Mouse (Mus musculus) limb, embryonic 14.5 days (tissue): ENCODE results near the gene Olfr905. TPM values are rescaled to one million over a fixed set of nuclear protein-coding genes. Genes with fewer than 3 reads are reported as not detected.

ENCODE experiments used
- ATAC-seq: fragments of 200-750 bp; cut with Nextera tagmentation; 2 replicates; pipeline ENCODE4 v1.8.0; 2017; ENCODE audit warnings: low read depth, moderate number of reproducible peaks, moderate TSS enrichment; ENCODE audit not compliant: low FRiP score
- DNase-seq: peaks from one replicate; pipeline ENCODE4 v3.0.0-alpha.2; 2015; ENCODE audit warnings: low spot score
- H3K27ac ChIP-seq: fragments of 300-500 bp; sonication (generic); replicated peaks from 2 replicates; pipeline ENCODE4 v1.5.1; 2014; ENCODE audit warnings: low read depth, mild to moderate bottlenecking, low read length, moderate library complexity, mixed read lengths
- H3K27me3 ChIP-seq: fragments of 300-500 bp; sonication (generic); 2 replicates; pipeline ENCODE4 v1.6.1; 2014; ENCODE audit warnings: low read length, mixed read lengths; ENCODE audit not compliant: control insufficient read depth, insufficient read depth
- H3K36me3 ChIP-seq: fragments of 300-500 bp; sonication (generic); 2 replicates; pipeline ENCODE4 v1.6.1; 2014; ENCODE audit warnings: mild to moderate bottlenecking, low read length, moderate library complexity, mixed read lengths; ENCODE audit not compliant: control insufficient read depth, insufficient read depth
- H3K4me1 ChIP-seq: fragments of 300-500 bp; sonication (generic); 2 replicates; pipeline ENCODE4 v1.6.1; 2014; ENCODE audit warnings: antibody characterized with exemption, low read length, mixed read lengths; ENCODE audit not compliant: control insufficient read depth, insufficient read depth
- H3K4me2 ChIP-seq: fragments of 300-500 bp; sonication (generic); replicated peaks from 2 replicates; pipeline ENCODE4 v1.6.1; 2014; ENCODE audit warnings: low read depth, mild to moderate bottlenecking, low read length, moderate library complexity; ENCODE audit not compliant: severe bottlenecking
- H3K4me3 ChIP-seq: fragments of 300-500 bp; sonication (generic); replicated peaks from 2 replicates; pipeline ENCODE4 v1.5.1; 2014; ENCODE audit warnings: low read length
- H3K9ac ChIP-seq: fragments of 300-500 bp; sonication (generic); 2 replicates; pipeline ENCODE4 v1.6.1; 2014; ENCODE audit warnings: mild to moderate bottlenecking, low read depth, low read length, moderate library complexity; ENCODE audit not compliant: severe bottlenecking
- H3K9me3 ChIP-seq: fragments of 300-500 bp; sonication (generic); 2 replicates; pipeline ENCODE4 v1.6.1; 2016; ENCODE audit warnings: low read length; ENCODE audit not compliant: control insufficient read depth
- POLR2A ChIP-seq: fragments of 200-500 bp; IDR thresholded peaks from 2 replicates; pipeline ENCODE4 v1.8.0; 2012; ENCODE audit warnings: inconsistent platforms, mild to moderate bottlenecking, moderate library complexity, borderline replicate concordance; ENCODE audit not compliant: insufficient read depth, insufficient read length; ENCODE audit errors: extremely low read depth
- WGBS: fragments of 180-500 bp; shearing (Covaris S2); extraction: QIAGEN DNeasy Blood & Tissue Kit; methylation state at CpG from one replicate; pipeline ENCODE4 v1.1.7; 2014; 5-methylcytosine and 5-hydroxymethylcytosine counted together
- polyA plus RNA-seq, 2 experiments: library from polyadenylated mRNA; depleted of rRNA in 1 of 2; stranded (reverse) in 1 of 2; unstranded in 1 of 2; fragments of >200 nt; fragmentation: Nextera tagmentation in 1 of 2; extraction: Ambion mirVana in 1 of 2; gene quantifications; 2 replicates each; pipeline versions ENCODE4 v1.2.1 to v1.2.3; 2012 to 2014

The Olfr905 gene
- polyA plus RNA-seq, 2 experiments, result not detected

- Histone ChIP-seq H3K4me3 (no peak within 1 kb of the TSS), H3K27me3 (no peaks in the 10 kb centered on the region), H3K9ac (no peak within 1 kb of the TSS), H3K9me3 (no peaks in the 10 kb centered on the region), H3K27ac (no peak within 1 kb of the TSS), H3K36me3 (no peaks in the 10 kb centered on the region), H3K4me1 (no peaks in the 10 kb centered on the region), H3K4me2 (no peak within 1 kb of the TSS)
- no peak for TF ChIP-seq POLR2A
- DNase-seq, result no peak
- WGBS, result 84% methylated on average over 3 of the region's 3 CpGs
- no peak for ATAC-seq
Measured at GRCm38 (mm10) chr9:38486785-38487184, 15.9 kb downstream of the Olfr905 start, which contains the start of gene Olfr906. Gene Olfr906, plus strand, starts transcription at chr9:38487085.

- Histone ChIP-seq H3K4me3 (no peak within 1 kb of the TSS), H3K27ac (no peak within 1 kb of the TSS), H3K9me3 (no peaks in the 10 kb centered on the region), H3K27me3 (no peaks in the 10 kb centered on the region), H3K4me1 (no peaks in the 10 kb centered on the region), H3K4me2 (no peak within 1 kb of the TSS), H3K9ac (no peak within 1 kb of the TSS), H3K36me3 (no peaks in the 10 kb centered on the region)
- WGBS, result 82% methylated on average over 2 of the region's 2 CpGs
- ATAC-seq (no peak), DNase-seq (no peak)
- TF ChIP-seq POLR2A, result no peak
Measured at GRCm38 (mm10) chr9:38495501-38495900, 24.6 kb downstream of the Olfr905 start, which contains the start of gene Olfr907. Gene Olfr907, plus strand, starts transcription at chr9:38495801.

GRCm38 (mm10) chr9:38512353-38512752 is 41.4 kb downstream of the Olfr905 start:
- no peaks in the 10 kb centered on the region for H3K9me3 ChIP-seq
- 59% methylated on average over 2 of the region's 2 CpGs for WGBS
- TF ChIP-seq POLR2A, result no peak

GRCm38 (mm10) chr9:38521280-38521679 is 50.4 kb downstream of the Olfr905 start, which contains the start of gene Olfr911-ps1:
Gene Olfr911-ps1, plus strand, starts transcription at chr9:38521580.
- Histone ChIP-seq H3K4me3 (no peak within 1 kb of the TSS), H3K36me3 (no peaks in the 10 kb centered on the region), H3K9ac (no peak within 1 kb of the TSS), H3K27ac (no peak within 1 kb of the TSS), H3K4me1 (no peaks in the 10 kb centered on the region), H3K27me3 (no peaks in the 10 kb centered on the region), H3K9me3 (no peaks in the 10 kb centered on the region), H3K4me2 (no peak within 1 kb of the TSS)
- no peak for DNase-seq
- no peak for TF ChIP-seq POLR2A
- WGBS, result 76% methylated on average over 1 of the region's 1 CpGs
- no peak for ATAC-seq

More at GRCm38 (mm10) chr9:38512353-38512752, 41.4 kb downstream of the Olfr905 start:
- Histone ChIP-seq H3K4me3 (no peak overlapping the region), H3K9ac (no peak overlapping the region), H3K27ac (no peak overlapping the region), H3K36me3 (no peaks in the 10 kb centered on the region), H3K4me2 (no peak overlapping the region), H3K27me3 (no peaks in the 10 kb centered on the region), H3K4me1 (no peaks in the 10 kb centered on the region)
- ATAC-seq (no peak), DNase-seq (no peak)

Other genes starting within 250 kb of the Olfr905 start
- gene Olfr143, start 218.3 kb upstream of the Olfr905 start, polyA plus RNA-seq (2012; rRNA removed), result 0.03 and 0.04 TPM in 2 replicates
- gene Olfr143, start 218.3 kb upstream of the Olfr905 start, polyA plus RNA-seq (2014; fragmentation: Nextera tagmentation; extraction: Ambion mirVana), result not detected in 2 replicates
- gene Olfr895, start 203.3 kb upstream of the Olfr905 start, polyA plus RNA-seq (2012; rRNA removed), result 0.09 TPM in 1 of 2 replicates, not detected in the other
- not detected in 2 replicates for gene Olfr895, start 203.3 kb upstream of the Olfr905 start, polyA plus RNA-seq (2014; fragmentation: Nextera tagmentation; extraction: Ambion mirVana)
- gene Olfr896-ps1, start 180.0 kb upstream of the Olfr905 start, polyA plus RNA-seq (2012; rRNA removed), result not detected in 2 replicates
- not detected in 2 replicates for gene Olfr896-ps1, start 180.0 kb upstream of the Olfr905 start, polyA plus RNA-seq (2014; fragmentation: Nextera tagmentation; extraction: Ambion mirVana)
- gene Olfr25, start 142.0 kb upstream of the Olfr905 start, polyA plus RNA-seq (2012; rRNA removed), result not detected in 2 replicates
- gene Olfr25, start 142.0 kb upstream of the Olfr905 start, polyA plus RNA-seq (2014; fragmentation: Nextera tagmentation; extraction: Ambion mirVana), result not detected in 2 replicates
- gene Olfr898, start 122.7 kb upstream of the Olfr905 start, polyA plus RNA-seq (2012; rRNA removed), result not detected in 2 replicates
- not detected in 2 replicates for gene Olfr898, start 122.7 kb upstream of the Olfr905 start, polyA plus RNA-seq (2014; fragmentation: Nextera tagmentation; extraction: Ambion mirVana)
- gene Olfr250, start 104.2 kb upstream of the Olfr905 start, polyA plus RNA-seq (2012; rRNA removed), result not detected in 2 replicates
- gene Olfr250, start 104.2 kb upstream of the Olfr905 start, polyA plus RNA-seq (2014; fragmentation: Nextera tagmentation; extraction: Ambion mirVana), result not detected in 2 replicates
- gene Olfr251, start 94.0 kb upstream of the Olfr905 start, polyA plus RNA-seq (2012; rRNA removed), result not detected in 2 replicates
- not detected in 2 replicates for gene Olfr251, start 94.0 kb upstream of the Olfr905 start, polyA plus RNA-seq (2014; fragmentation: Nextera tagmentation; extraction: Ambion mirVana)
- gene Olfr147, start 69.4 kb upstream of the Olfr905 start, polyA plus RNA-seq (2012; rRNA removed), result not detected in 2 replicates
- gene Olfr147, start 69.4 kb upstream of the Olfr905 start, polyA plus RNA-seq (2014; fragmentation: Nextera tagmentation; extraction: Ambion mirVana), result not detected in 2 replicates
- not detected in 2 replicates for gene Olfr901, start 41.7 kb upstream of the Olfr905 start, polyA plus RNA-seq (2012; rRNA removed)
- not detected in 2 replicates for gene Olfr901, start 41.7 kb upstream of the Olfr905 start, polyA plus RNA-seq (2014; fragmentation: Nextera tagmentation; extraction: Ambion mirVana)
- gene Olfr902, start 23.5 kb upstream of the Olfr905 start, polyA plus RNA-seq (2012; rRNA removed), result not detected in 2 replicates
- gene Olfr902, start 23.5 kb upstream of the Olfr905 start, polyA plus RNA-seq (2014; fragmentation: Nextera tagmentation; extraction: Ambion mirVana), result not detected in 2 replicates
- not detected in 2 replicates for gene Olfr904, start 8.0 kb upstream of the Olfr905 start, polyA plus RNA-seq (2012; rRNA removed)
- gene Olfr904, start 8.0 kb upstream of the Olfr905 start, polyA plus RNA-seq (2014; fragmentation: Nextera tagmentation; extraction: Ambion mirVana), result not detected in 2 replicates
- gene Olfr906, start 16.0 kb downstream of the Olfr905 start, polyA plus RNA-seq (2012; rRNA removed), result not detected in 2 replicates
- gene Olfr906, start 16.0 kb downstream of the Olfr905 start, polyA plus RNA-seq (2014; fragmentation: Nextera tagmentation; extraction: Ambion mirVana), result not detected in 2 replicates
- not detected in 2 replicates for gene Olfr907, start 24.7 kb downstream of the Olfr905 start, polyA plus RNA-seq (2012; rRNA removed)
- gene Olfr907, start 24.7 kb downstream of the Olfr905 start, polyA plus RNA-seq (2014; fragmentation: Nextera tagmentation; extraction: Ambion mirVana), result not detected in 2 replicates
- gene Olfr911-ps1, start 50.5 kb downstream of the Olfr905 start, polyA plus RNA-seq (2012; rRNA removed), result not detected in 2 replicates
- gene Olfr911-ps1, start 50.5 kb downstream of the Olfr905 start, polyA plus RNA-seq (2014; fragmentation: Nextera tagmentation; extraction: Ambion mirVana), result not detected in 2 replicates
- gene Olfr910, start 66.7 kb downstream of the Olfr905 start, polyA plus RNA-seq (2012; rRNA removed), result not detected in 2 replicates
- not detected in 2 replicates for gene Olfr910, start 66.7 kb downstream of the Olfr905 start, polyA plus RNA-seq (2014; fragmentation: Nextera tagmentation; extraction: Ambion mirVana)
- not detected in 2 replicates for gene Olfr912, start 109.1 kb downstream of the Olfr905 start, polyA plus RNA-seq (2012; rRNA removed)
- gene Olfr912, start 109.1 kb downstream of the Olfr905 start, polyA plus RNA-seq (2014; fragmentation: Nextera tagmentation; extraction: Ambion mirVana), result not detected in 2 replicates
- not detected in 2 replicates for gene Olfr913, start 121.7 kb downstream of the Olfr905 start, polyA plus RNA-seq (2012; rRNA removed)
- gene Olfr913, start 121.7 kb downstream of the Olfr905 start, polyA plus RNA-seq (2014; fragmentation: Nextera tagmentation; extraction: Ambion mirVana), result not detected in 2 replicates
- gene Olfr914, start 134.0 kb downstream of the Olfr905 start, polyA plus RNA-seq (2012; rRNA removed), result not detected in 2 replicates
- gene Olfr914, start 134.0 kb downstream of the Olfr905 start, polyA plus RNA-seq (2014; fragmentation: Nextera tagmentation; extraction: Ambion mirVana), result not detected in 2 replicates
- not detected in 2 replicates for gene Olfr916, start 188.8 kb downstream of the Olfr905 start, polyA plus RNA-seq (2012; rRNA removed)
- not detected in 2 replicates for gene Olfr916, start 188.8 kb downstream of the Olfr905 start, polyA plus RNA-seq (2014; fragmentation: Nextera tagmentation; extraction: Ambion mirVana)
- gene Olfr917, start 194.7 kb downstream of the Olfr905 start, polyA plus RNA-seq (2012; rRNA removed), result not detected in 2 replicates
- gene Olfr917, start 194.7 kb downstream of the Olfr905 start, polyA plus RNA-seq (2014; fragmentation: Nextera tagmentation; extraction: Ambion mirVana), result not detected in 2 replicates
- gene Olfr918, start 203.5 kb downstream of the Olfr905 start, polyA plus RNA-seq (2012; rRNA removed), result not detected in 2 replicates
- not detected in 2 replicates for gene Olfr918, start 203.5 kb downstream of the Olfr905 start, polyA plus RNA-seq (2014; fragmentation: Nextera tagmentation; extraction: Ambion mirVana)
- gene Olfr919, start 232.6 kb downstream of the Olfr905 start, polyA plus RNA-seq (2012; rRNA removed), result not detected in 2 replicates
- gene Olfr919, start 232.6 kb downstream of the Olfr905 start, polyA plus RNA-seq (2014; fragmentation: Nextera tagmentation; extraction: Ambion mirVana), result not detected in 2 replicates
- gene Vwa5a, start 247.2 kb downstream of the Olfr905 start, polyA plus RNA-seq (2012; rRNA removed), result 19.1 and 20.6 TPM in 2 replicates
- gene Vwa5a, start 247.2 kb downstream of the Olfr905 start, polyA plus RNA-seq (2014; fragmentation: Nextera tagmentation; extraction: Ambion mirVana), result 26.2 and 28.6 TPM in 2 replicates